Mouse (Mus musculus) liver, embryonic 16.5 days (tissue): ENCODE results near the gene Ghr. TPM values are rescaled to one million over a fixed set of nuclear protein-coding genes. Genes with fewer than 3 reads are reported as not detected.

Experiments
- ATAC-seq: fragments of 200-750 bp; cut with Nextera tagmentation; 2 replicates; pipeline ENCODE4 v1.8.0; 2017; ENCODE audit warnings: low read depth, mild to moderate bottlenecking, moderate number of reproducible peaks, moderate library complexity
- H3K27ac ChIP-seq: fragments of 300-500 bp; sonication (generic); 2 replicates; pipeline ENCODE4 v1.5.1; 2014; ENCODE audit warnings: mild to moderate bottlenecking, low read length
- H3K27me3 ChIP-seq: fragments of 300-500 bp; sonication (generic); 2 replicates; pipeline ENCODE4 v1.6.1; 2014; ENCODE audit warnings: low read depth, low read length, mixed read lengths; ENCODE audit not compliant: control insufficient read depth, insufficient read depth
- H3K36me3 ChIP-seq: fragments of 300-500 bp; sonication (generic); 2 replicates; pipeline ENCODE4 v1.6.1; 2014; ENCODE audit warnings: mild to moderate bottlenecking; ENCODE audit not compliant: control insufficient read depth, insufficient read depth
- H3K4me1 ChIP-seq: fragments of 300-500 bp; sonication (generic); 2 replicates; pipeline ENCODE4 v1.6.1; 2014; ENCODE audit warnings: low read depth, low read length, mixed read lengths; ENCODE audit not compliant: control insufficient read depth
- H3K4me2 ChIP-seq: fragments of 300-500 bp; sonication (generic); 2 replicates; pipeline ENCODE4 v1.6.1; 2014; ENCODE audit warnings: low read depth, low read length, mixed read lengths
- H3K4me3 ChIP-seq: fragments of 300-500 bp; sonication (generic); 2 replicates; pipeline ENCODE4 v1.5.1; 2014; ENCODE audit warnings: low read depth, mild to moderate bottlenecking, low read length
- H3K9ac ChIP-seq: fragments of 300-500 bp; sonication (generic); 2 replicates; pipeline ENCODE4 v1.6.1; 2014; ENCODE audit warnings: low read depth, low read length
- H3K9me3 ChIP-seq: fragments of 300-500 bp; sonication (generic); replicated peaks from 2 replicates; pipeline ENCODE4 v1.6.1; 2016; ENCODE audit warnings: low read length; ENCODE audit not compliant: control insufficient read depth
- WGBS: fragments of 180-500 bp; shearing (Covaris S2); extraction: QIAGEN DNeasy Blood & Tissue Kit; methylation state at CpG from one replicate; pipeline ENCODE4 v1.1.7; 2014; ENCODE audit not compliant: insufficient replicate concordance; 5-methylcytosine and 5-hydroxymethylcytosine counted together
- polyA plus RNA-seq: library from polyadenylated mRNA; unstranded; fragments of >200 nt; fragmentation: Nextera tagmentation; extraction: Ambion mirVana; gene quantifications from 2 replicates; pipeline ENCODE4 v1.2.1, GENCODE M21; 2015

The Ghr gene
- 27.6 and 33.4 TPM in 2 replicates for polyA plus RNA-seq

GRCm38 (mm10) chr15:3582807-3583636, at the start of gene Ghr:
Ghr (minus strand) TSS chr15:3583492.
- peak; percentile 76 for ATAC-seq
- no peaks in the 10 kb centered on the region; the same call in 1 of the 2 replicates for H3K4me1 ChIP-seq
- H3K9ac ChIP-seq: peak within 1 kb of the TSS; percentile 50
- under 1% methylated on average over 42 of the region's 52 CpGs for WGBS
- H3K4me2 ChIP-seq: peak within 1 kb of the TSS; percentile 52
- peak within 1 kb of the TSS; percentile 64 for H3K4me3 ChIP-seq
- no peaks in the 10 kb centered on the region for H3K36me3 ChIP-seq
- peak within 1 kb of the TSS; percentile 84 for H3K27ac ChIP-seq
- no peaks in the 10 kb centered on the region; the same call in 1 of the 2 replicates for H3K27me3 ChIP-seq
- H3K9me3 ChIP-seq: no peaks in the 10 kb centered on the region

GRCm38 (mm10) chr15:3622746-3623145, 39.5 kb upstream of the Ghr start:
- Histone ChIP-seq H3K4me3 (no peak overlapping the region), H3K9me3 (no peaks in the 10 kb centered on the region), H3K4me2 (no peak overlapping the region), H3K27ac (no peak overlapping the region), H3K9ac (no peak overlapping the region), H3K4me1 (no peaks in the 10 kb centered on the region), H3K36me3 (no peaks in the 10 kb centered on the region), H3K27me3 (no peaks in the 10 kb centered on the region)
- no peak for ATAC-seq

GRCm38 (mm10) chr15:3620368-3620767, 37.1 kb upstream of the Ghr start:
- WGBS: 61% methylated on average over 3 of the region's 3 CpGs
- Histone ChIP-seq H3K27me3 (no peaks in the 10 kb centered on the region), H3K9ac (no peak overlapping the region), H3K9me3 (no peaks in the 10 kb centered on the region), H3K4me1 (no peaks in the 10 kb centered on the region), H3K36me3 (no peaks in the 10 kb centered on the region), H3K4me3 (no peak overlapping the region), H3K27ac (no peak overlapping the region), H3K4me2 (no peak overlapping the region)
- ATAC-seq: no peak

- no peak for ATAC-seq
- Histone ChIP-seq H3K27ac (no peak overlapping the region), H3K36me3 (no peaks in the 10 kb centered on the region), H3K9ac (no peak overlapping the region), H3K4me3 (no peak overlapping the region), H3K4me2 (no peak overlapping the region), H3K4me1 (no peaks in the 10 kb centered on the region), H3K9me3 (no peaks in the 10 kb centered on the region), H3K27me3 (no peaks in the 10 kb centered on the region)
- 69% methylated on average over 3 of the region's 3 CpGs for WGBS
Measured at GRCm38 (mm10) chr15:3618311-3618710, 35.0 kb upstream of the Ghr start.

GRCm38 (mm10) chr15:3611961-3612360, 28.7 kb upstream of the Ghr start:
- Histone ChIP-seq H3K9me3 (no peaks in the 10 kb centered on the region), H3K4me2 (no peak overlapping the region), H3K4me1 (no peaks in the 10 kb centered on the region), H3K4me3 (no peak overlapping the region), H3K36me3 (no peaks in the 10 kb centered on the region), H3K27me3 (no peaks in the 10 kb centered on the region), H3K27ac (no peak overlapping the region), H3K9ac (no peak overlapping the region)
- no peak for ATAC-seq

- H3K4me2 ChIP-seq: no peak overlapping the region
- 56% methylated on average over 3 of the region's 3 CpGs for WGBS
Measured at GRCm38 (mm10) chr15:3607951-3608350, 24.7 kb upstream of the Ghr start.

GRCm38 (mm10) chr15:3602098-3602486, 18.8 kb upstream of the Ghr start:
- H3K9me3 ChIP-seq: no peaks in the 10 kb centered on the region
- H3K27ac ChIP-seq: no peak overlapping the region
- WGBS: 67% methylated on average over 2 of the region's 2 CpGs
- no peaks in the 10 kb centered on the region for H3K36me3 ChIP-seq
- ATAC-seq: no peak; the same call in 1 of the 2 replicates
- no peak overlapping the region for H3K9ac ChIP-seq
- no peaks in the 10 kb centered on the region for H3K4me1 ChIP-seq
- H3K4me2 ChIP-seq: no peak overlapping the region
- H3K27me3 ChIP-seq: no peaks in the 10 kb centered on the region
- H3K4me3 ChIP-seq: no peak overlapping the region

More at GRCm38 (mm10) chr15:3607951-3608350, 24.7 kb upstream of the Ghr start:
- ATAC-seq: no peak
- no peak overlapping the region for H3K9ac ChIP-seq
- no peaks in the 10 kb centered on the region for H3K36me3 ChIP-seq
- H3K4me3 ChIP-seq: no peak overlapping the region
- no peaks in the 10 kb centered on the region for H3K9me3 ChIP-seq
- H3K27me3 ChIP-seq: no peaks in the 10 kb centered on the region
- H3K27ac ChIP-seq: no peak overlapping the region
- H3K4me1 ChIP-seq: no peaks in the 10 kb centered on the region

- no peaks in the 10 kb centered on the region for H3K9me3 ChIP-seq
- H3K4me3 ChIP-seq: no peak overlapping the region
- whole genome bisulfite sequencing: 39% methylated on average over 4 of the region's 4 CpGs
- H3K27ac ChIP-seq: peak overlapping the region; percentile 37; the same call in 1 of the 2 replicates
- H3K4me2 ChIP-seq: no peak overlapping the region
- peak; percentile 77 for ATAC-seq
- no peaks in the 10 kb centered on the region for H3K4me1 ChIP-seq
- H3K36me3 ChIP-seq: no peaks in the 10 kb centered on the region
- H3K27me3 ChIP-seq: no peaks in the 10 kb centered on the region
- H3K9ac ChIP-seq: no peak overlapping the region
Measured at GRCm38 (mm10) chr15:3601422-3602097, 18.3 kb upstream of the Ghr start.

GRCm38 (mm10) chr15:3587879-3588278, 4.6 kb upstream of the Ghr start:
- WGBS: 33% methylated on average over 2 of the region's 2 CpGs
- no peak overlapping the region for H3K4me3 ChIP-seq

More at GRCm38 (mm10) chr15:3587879-3588278, 4.6 kb upstream of the Ghr start:
- no peaks in the 10 kb centered on the region for H3K9me3 ChIP-seq
- no peaks in the 10 kb centered on the region; the same call in 1 of the 2 replicates for H3K27me3 ChIP-seq
- no peaks in the 10 kb centered on the region for H3K36me3 ChIP-seq
- no peaks in the 10 kb centered on the region; the same call in 1 of the 2 replicates for H3K4me1 ChIP-seq
- no peak overlapping the region for H3K9ac ChIP-seq
- no peak overlapping the region for H3K4me2 ChIP-seq
- H3K27ac ChIP-seq: no peak overlapping the region
- no peak for ATAC-seq
